Mouse (Mus musculus) urinary bladder, postnatal 4 days (tissue): ENCODE measurements at regions not wholly inside any gene's neighbourhood (a gene's known extent, or its start where the extent isn't known, plus 50 kb on each side); places are given as distances from the start of the nearest gene placed in this dataset.

ENCODE experiments used
- DNase-seq, 2 experiments: peaks; one replicate each; pipeline ENCODE4 v3.0.0; 2021 to 2022; ENCODE audit warnings: low spot score in 2 of 2

- no peak for DNase-seq
Measured at GRCm38 (mm10) chr3:66518289-66518688, 221.7 kb upstream of the Veph1 start.

DNA sequence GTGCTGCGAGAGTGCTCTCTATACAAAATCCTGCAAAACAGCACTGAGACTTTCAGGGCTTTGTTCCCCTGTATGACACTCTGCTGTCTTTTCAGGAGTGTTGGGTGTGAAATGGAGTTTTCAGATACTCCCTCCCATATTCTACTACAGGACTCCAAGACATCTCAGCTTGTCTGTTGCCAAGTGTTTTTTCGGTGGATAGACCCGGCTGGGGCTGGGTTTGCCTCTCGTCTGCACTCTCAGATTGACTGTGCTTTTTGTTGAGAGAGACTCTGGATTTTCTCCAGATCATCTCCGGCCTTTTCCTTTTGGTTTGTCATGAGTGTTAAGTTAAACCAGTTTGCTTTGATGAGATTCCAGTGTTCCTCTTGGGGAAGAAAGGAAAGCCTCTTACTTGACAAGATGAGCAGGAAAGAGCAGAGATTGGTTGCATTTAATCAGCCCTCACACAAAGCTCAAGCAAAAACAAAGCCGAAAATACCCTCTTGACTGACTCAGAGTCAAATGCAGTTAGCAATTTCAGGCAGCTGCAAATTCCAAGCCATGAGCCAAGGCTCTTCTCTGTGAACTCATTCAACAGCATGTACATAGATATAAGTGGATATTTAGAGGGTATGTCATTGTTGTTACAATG lies 219.3 kb upstream of the Veph1 start:
- DNase-seq = no peak

- DNase-seq = no peak
Measured at GRCm38 (mm10) chr3:66514587-66514986, 217.9 kb upstream of the Veph1 start.

- no peak for DNase-seq
Measured at GRCm38 (mm10) chr3:66512408-66512807, 215.8 kb upstream of the Veph1 start.

DNA sequence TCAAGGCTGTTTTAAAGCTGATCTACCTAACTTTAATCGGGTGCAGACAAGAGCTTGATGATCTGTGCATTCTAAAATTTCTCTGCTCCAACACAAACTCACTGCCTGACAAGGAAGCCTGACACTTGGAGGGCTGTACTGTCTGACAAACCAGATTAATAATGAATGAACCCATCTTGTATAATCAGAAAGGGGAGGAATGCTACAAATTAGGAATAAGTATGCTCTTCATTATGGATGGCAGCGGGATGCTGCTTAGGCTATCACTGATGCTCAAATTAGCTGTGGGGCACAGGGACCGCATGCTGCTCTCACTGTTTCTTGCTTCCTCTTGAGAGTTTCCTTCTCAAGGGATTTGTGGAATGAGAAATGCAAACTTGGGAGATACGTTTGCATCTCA lies 213.8 kb upstream of the Veph1 start:
- no peak for DNase-seq

- no peak for DNase-seq
Measured at GRCm38 (mm10) chr3:66506125-66506524, 209.5 kb upstream of the Veph1 start.

- DNase-seq = no peak
Measured at GRCm38 (mm10) chr3:66505476-66506076, 208.9 kb upstream of the Veph1 start.

- no peak for DNase-seq
Measured at GRCm38 (mm10) chr3:66504717-66505116, 208.1 kb upstream of the Veph1 start.

DNA sequence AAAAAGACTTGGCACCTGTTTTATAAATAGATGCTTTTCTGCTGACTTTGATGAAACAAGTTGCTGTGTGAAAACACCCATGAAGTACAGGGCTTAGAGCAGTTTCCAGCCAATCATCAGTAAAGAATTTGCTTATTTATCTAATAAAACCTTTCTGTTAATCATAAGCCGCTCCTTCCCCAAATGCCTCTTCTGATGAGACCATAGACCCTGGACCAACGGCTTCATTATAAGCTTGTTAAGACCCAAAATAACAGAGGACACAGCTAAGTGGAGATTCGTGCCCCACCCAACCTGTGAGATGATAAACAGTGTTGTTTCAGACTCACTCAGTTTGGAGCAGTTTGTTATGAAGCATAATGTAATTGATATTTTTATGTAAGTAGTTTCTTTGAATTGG lies 207.0 kb upstream of the Veph1 start:
- DNase-seq = no peak

- no peak for DNase-seq
Measured at GRCm38 (mm10) chr3:66501865-66502264, 205.2 kb upstream of the Veph1 start.

DNA sequence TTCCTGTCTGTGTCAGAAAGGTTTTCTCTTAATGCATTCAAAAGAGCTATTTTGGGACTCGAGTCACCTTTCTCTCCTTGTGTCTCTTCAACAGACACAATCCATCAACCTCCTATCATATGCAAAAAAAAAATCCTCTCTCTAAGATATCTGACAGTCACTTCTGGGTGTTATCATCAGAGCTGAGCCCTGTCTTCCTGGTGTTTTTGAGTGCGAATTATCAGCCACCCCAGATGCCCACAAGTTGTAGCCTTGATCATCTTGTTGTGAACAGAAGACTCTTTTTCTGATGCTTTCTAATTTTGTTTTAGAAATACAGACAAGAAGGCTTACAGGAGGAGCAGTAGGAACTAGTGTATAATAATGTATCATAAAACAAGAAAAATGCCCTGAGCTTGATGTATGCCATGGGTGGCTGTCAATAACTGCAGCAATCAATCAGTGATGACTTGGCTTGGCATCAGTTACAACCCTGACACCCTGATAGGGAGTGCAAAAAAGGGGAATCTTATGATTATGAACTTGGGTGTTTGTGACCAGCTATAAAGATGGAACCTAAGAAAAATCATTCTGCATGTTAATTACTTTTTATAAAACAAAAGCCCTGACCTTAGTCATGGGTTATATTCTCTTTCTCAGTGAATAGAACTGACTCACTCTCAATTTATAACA lies 197.9 kb upstream of the Veph1 start:
- DNase-seq = no peak

- DNase-seq = no peak
Measured at GRCm38 (mm10) chr3:66490696-66491357, 194.2 kb upstream of the Veph1 start.

GRCm38 (mm10) chr3:66488724-66489123 lies 192.1 kb upstream of the Veph1 start:
- DNase-seq = no peak

DNA sequence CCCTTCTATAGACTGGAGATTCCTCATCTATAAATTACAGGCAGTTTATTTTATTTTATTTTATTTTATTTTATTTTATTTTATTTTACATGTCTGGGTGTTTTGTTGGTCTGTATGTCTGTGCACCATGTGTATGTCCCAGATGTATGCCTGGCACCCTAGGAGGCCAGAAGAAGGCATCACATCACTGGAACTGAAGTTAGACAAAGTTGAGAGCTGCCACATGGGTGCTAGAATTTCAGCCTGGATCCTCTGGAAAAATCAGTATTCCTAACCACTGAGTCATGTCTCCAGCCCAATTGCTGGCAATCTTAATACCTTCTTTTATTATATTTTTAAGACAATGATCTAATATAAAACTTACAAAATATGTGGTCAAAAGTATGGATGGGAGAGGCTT lies 190.0 kb upstream of the Veph1 start:
- DNase-seq = no peak

- DNase-seq = no peak
Measured at GRCm38 (mm10) chr3:66486184-66486583, 189.5 kb upstream of the Veph1 start.

DNA sequence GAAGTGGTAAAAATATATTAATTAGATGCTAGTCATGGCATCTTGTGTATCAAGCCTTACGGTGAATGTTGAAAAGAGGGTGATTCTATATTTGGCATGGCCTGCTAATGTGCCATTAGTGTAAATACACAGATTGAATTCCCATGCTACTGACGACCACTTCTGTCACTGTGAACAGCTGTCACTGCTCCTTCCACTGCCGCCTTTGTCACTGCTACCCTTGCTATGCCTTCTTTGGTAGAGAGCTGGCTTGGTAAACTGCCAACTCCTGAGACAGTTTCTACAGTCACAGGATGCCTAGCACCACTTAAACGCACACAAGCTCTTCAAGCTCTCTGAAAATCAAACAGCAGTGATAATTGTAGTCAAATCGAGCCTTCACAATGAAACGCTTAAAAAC lies 184.1 kb upstream of the Veph1 start:
- no peak for DNase-seq

- DNase-seq = no peak
Measured at GRCm38 (mm10) chr3:66479266-66479665, 182.6 kb upstream of the Veph1 start.

GRCm38 (mm10) chr3:66466321-66466720 lies 169.7 kb upstream of the Veph1 start:
- DNase-seq = no peak

GRCm38 (mm10) chr3:66465371-66465770 lies 168.7 kb upstream of the Veph1 start:
- no peak for DNase-seq

GRCm38 (mm10) chr3:66462341-66462740 lies 165.7 kb upstream of the Veph1 start:
- no peak for DNase-seq

GRCm38 (mm10) chr3:66446274-66447159 lies 149.9 kb upstream of the Veph1 start:
- no peak for DNase-seq

GRCm38 (mm10) chr3:66433216-66433615 lies 136.6 kb upstream of the Veph1 start:
- no peak for DNase-seq
